Mouse (Mus musculus) MEL (cell line): ENCODE results near the gene Lbx2. TPM values are rescaled to one million over a fixed set of nuclear protein-coding genes. Genes with fewer than 3 reads are reported as not detected.

Experiments used
- DNase-seq: peaks from one replicate; pipeline ENCODE4 v3.0.0; 2011; ENCODE audit warnings: low read depth, low spot score
- H3K27ac ChIP-seq: 2 replicates; pipeline ENCODE4 v1.5.1; 2012; ENCODE audit warnings: low read depth, mild to moderate bottlenecking, control low read depth, low read length, moderate library complexity; ENCODE audit not compliant: control insufficient read depth
- H3K27me3 ChIP-seq, 2 experiments: fragments of 150-350 bp in 1 of 2; sonication (generic) in 1 of 2; 2 replicates each; pipeline ENCODE4 v1.6.1; 2012; ENCODE audit warnings: low read length in 2 of 2, mild to moderate bottlenecking in 2 of 2, improper control_type of control experiment in 1 of 2, moderate library complexity in 1 of 2; ENCODE audit not compliant: insufficient read depth in 2 of 2, control insufficient read depth in 1 of 2
- H3K36me3 ChIP-seq, 2 experiments: 2 replicates each; pipeline ENCODE4 v1.6.1; 2012 to 2014; ENCODE audit warnings: low read length in 2 of 2, improper control_type of control experiment in 1 of 2, inconsistent platforms in 1 of 2, mild to moderate bottlenecking in 1 of 2; ENCODE audit not compliant: insufficient read depth in 2 of 2, control insufficient read depth in 1 of 2
- H3K4me1 ChIP-seq, 2 experiments: fragments of 150-350 bp in 1 of 2; sonication (generic) in 1 of 2; 2 replicates each; pipeline ENCODE4 v1.6.1; 2012; ENCODE audit warnings: low read length in 2 of 2, improper control_type of control experiment in 1 of 2, mild to moderate bottlenecking in 1 of 2; ENCODE audit not compliant: insufficient read depth in 2 of 2, control insufficient read depth in 1 of 2
- H3K4me3 ChIP-seq, 2 experiments: fragments of 150-350 bp in 1 of 2; sonication (generic) in 1 of 2; 2 replicates each; pipeline ENCODE4 v1.5.1; 2012; ENCODE audit warnings: low read depth in 2 of 2, low read length in 2 of 2, mild to moderate bottlenecking in 2 of 2, moderate library complexity in 2 of 2, control low read depth in 1 of 2, improper control_type of control experiment in 1 of 2; ENCODE audit not compliant: control insufficient read depth in 1 of 2, insufficient read depth in 1 of 2
- H3K79me2 ChIP-seq: 2 replicates; pipeline ENCODE4 v1.6.1; 2012; ENCODE audit warnings: mild to moderate bottlenecking, low read length, moderate library complexity; ENCODE audit not compliant: control insufficient read depth, poor library complexity, insufficient read depth
- H3K9ac ChIP-seq: 2 replicates; pipeline ENCODE4 v1.6.1; 2012; ENCODE audit warnings: low read depth, mild to moderate bottlenecking, control low read depth, low read length, moderate library complexity; ENCODE audit not compliant: control insufficient read depth, poor library complexity, severe bottlenecking
- H3K9me3 ChIP-seq: fragments of 150-350 bp; sonication (generic); replicated peaks from 2 replicates; pipeline ENCODE4 v1.6.1; 2012; ENCODE audit warnings: mild to moderate bottlenecking, low read length, improper control_type of control experiment, moderate library complexity; ENCODE audit not compliant: insufficient read depth
- BHLHE40 ChIP-seq: IDR thresholded peaks from 2 replicates; pipeline ENCODE4 v1.6.1; 2012; ENCODE audit warnings: low read depth, mild to moderate bottlenecking, inconsistent platforms, low read length, improper control_type of control experiment, borderline replicate concordance
- CTCF ChIP-seq, 3 experiments: IDR thresholded peaks in 2 of 3; conservative IDR thresholded peaks in 1 of 3; 2 replicates each; pipeline ENCODE4 v1.5.1; 2011 to 2012; ENCODE audit warnings: low read length in 3 of 3, low read depth in 2 of 3, mild to moderate bottlenecking in 2 of 3, improper control_type of control experiment in 1 of 3, inconsistent platforms in 1 of 3, mixed read lengths in 1 of 3, moderate library complexity in 1 of 3; ENCODE audit not compliant: control insufficient read depth in 1 of 3, insufficient read depth in 1 of 3, poor library complexity in 1 of 3, severe bottlenecking in 1 of 3
- E2F4 ChIP-seq: IDR thresholded peaks from 2 replicates; pipeline ENCODE4 v1.6.1; 2011; ENCODE audit warnings: low read depth, low read length, improper control_type of control experiment, borderline replicate concordance
- ELF1 ChIP-seq: IDR thresholded peaks from 2 replicates; pipeline ENCODE4 v1.6.1; 2014; ENCODE audit warnings: low read depth, mild to moderate bottlenecking, inconsistent platforms, low read length, improper control_type of control experiment, moderate library complexity
- EP300 ChIP-seq, 2 experiments: IDR thresholded peaks; 2 replicates each; pipeline ENCODE4 v1.6.1; 2011; ENCODE audit warnings: improper control_type of control experiment in 2 of 2, low read length in 2 of 2, low read depth in 1 of 2, mild to moderate bottlenecking in 1 of 2
- GABPA ChIP-seq: IDR thresholded peaks from 2 replicates; pipeline ENCODE4 v1.6.1; 2012; ENCODE audit warnings: low read depth, mild to moderate bottlenecking, inconsistent platforms, low read length, improper control_type of control experiment, moderate library complexity
- GATA1 ChIP-seq: IDR thresholded peaks from 2 replicates; pipeline ENCODE4 v1.6.1; 2011; ENCODE audit warnings: low read depth, low read length, improper control_type of control experiment
- HCFC1 ChIP-seq: IDR thresholded peaks from 2 replicates; pipeline ENCODE4 v1.6.1; 2012; ENCODE audit warnings: low read depth, mild to moderate bottlenecking, inconsistent platforms, low read length, improper control_type of control experiment, moderate library complexity
- JUND ChIP-seq: IDR thresholded peaks from 2 replicates; pipeline ENCODE4 v1.6.1; 2011; ENCODE audit warnings: low read depth, mild to moderate bottlenecking, improper control_type of control experiment, low read length
- KAT2A ChIP-seq: conservative IDR thresholded peaks from 2 replicates; pipeline ENCODE4 v1.6.1; 2012; ENCODE audit warnings: low read depth, low read length, improper control_type of control experiment, inconsistent platforms
- MAFK ChIP-seq: IDR thresholded peaks from 2 replicates; pipeline ENCODE4 v1.6.1; 2011; ENCODE audit warnings: low read depth, mild to moderate bottlenecking, low read length, improper control_type of control experiment, borderline replicate concordance
- MAX ChIP-seq: IDR thresholded peaks from 2 replicates; pipeline ENCODE4 v1.6.1; 2011; ENCODE audit warnings: low read length, improper control_type of control experiment
- MAZ ChIP-seq: IDR thresholded peaks from 2 replicates; pipeline ENCODE4 v1.6.1; 2012; ENCODE audit warnings: low read depth, mild to moderate bottlenecking, inconsistent platforms, low read length, improper control_type of control experiment
- MXI1 ChIP-seq: IDR thresholded peaks from 2 replicates; pipeline ENCODE4 v1.6.1; 2011; ENCODE audit warnings: mild to moderate bottlenecking, low read depth, low read length, improper control_type of control experiment
- NELFE ChIP-seq: IDR thresholded peaks from 2 replicates; pipeline ENCODE4 v1.6.1; 2011; ENCODE audit warnings: low read depth, low read length, improper control_type of control experiment
- NRF1 ChIP-seq: IDR thresholded peaks from 2 replicates; pipeline ENCODE4 v1.6.1; 2014; ENCODE audit warnings: low read depth, mild to moderate bottlenecking, inconsistent platforms, low read length, improper control_type of control experiment, moderate library complexity; ENCODE audit not compliant: poor library complexity, insufficient read depth, severe bottlenecking
- POLR2A ChIP-seq, 2 experiments: IDR thresholded peaks; 2 replicates each; pipeline ENCODE4 v1.6.1; 2011 to 2012; ENCODE audit warnings: low read length in 2 of 2, mild to moderate bottlenecking in 2 of 2, control low read depth in 1 of 2, improper control_type of control experiment in 1 of 2, low read depth in 1 of 2, moderate library complexity in 1 of 2; ENCODE audit not compliant: control insufficient read depth in 1 of 2, insufficient read depth in 1 of 2, poor library complexity in 1 of 2
- POLR2AphosphoS5 ChIP-seq: IDR thresholded peaks from 2 replicates; pipeline ENCODE4 v1.6.1; 2012; ENCODE audit warnings: low read depth, borderline replicate concordance, mild to moderate bottlenecking, inconsistent platforms, low read length, moderate library complexity, mixed read lengths
- RAD21 ChIP-seq: IDR thresholded peaks from 2 replicates; pipeline ENCODE4 v1.6.1; 2011; ENCODE audit warnings: mild to moderate bottlenecking, low read depth, low read length, improper control_type of control experiment
- SIN3A ChIP-seq: IDR thresholded peaks from 2 replicates; pipeline ENCODE4 v1.6.1; 2012; ENCODE audit warnings: low read length, improper control_type of control experiment, inconsistent platforms
- SMC3 ChIP-seq: IDR thresholded peaks from 2 replicates; pipeline ENCODE4 v1.6.1; 2011; ENCODE audit warnings: low read depth, low read length, improper control_type of control experiment
- TAL1 ChIP-seq: IDR thresholded peaks from 2 replicates; pipeline ENCODE4 v1.6.1; 2012; ENCODE audit warnings: mild to moderate bottlenecking, inconsistent platforms, low read length, moderate library complexity, mixed read lengths
- TBP ChIP-seq: IDR thresholded peaks from 2 replicates; pipeline ENCODE4 v1.8.0; 2011; ENCODE audit warnings: low read depth, low read length, improper control_type of control experiment
- TCF12 ChIP-seq: IDR thresholded peaks from 2 replicates; pipeline ENCODE4 v1.6.1; 2014; ENCODE audit warnings: low read depth, mild to moderate bottlenecking, inconsistent platforms, low read length, improper control_type of control experiment, moderate library complexity
- UBTF ChIP-seq: IDR thresholded peaks from 2 replicates; pipeline ENCODE4 v1.6.1; 2012; ENCODE audit warnings: low read depth, mild to moderate bottlenecking, inconsistent platforms, low read length, improper control_type of control experiment, moderate library complexity, borderline replicate concordance; ENCODE audit not compliant: insufficient read depth
- USF2 ChIP-seq, 2 experiments: IDR thresholded peaks; 2 replicates each; pipeline ENCODE4 v1.6.1; 2011 to 2012; ENCODE audit warnings: improper control_type of control experiment in 2 of 2, low read length in 2 of 2, borderline replicate concordance in 1 of 2, inconsistent platforms in 1 of 2, low read depth in 1 of 2, mild to moderate bottlenecking in 1 of 2; ENCODE audit not compliant: insufficient read depth in 1 of 2
- ZC3H11A ChIP-seq: IDR thresholded peaks from 2 replicates; pipeline ENCODE4 v1.6.1; 2012; ENCODE audit warnings: low read depth, mild to moderate bottlenecking, inconsistent platforms, low read length, improper control_type of control experiment
- ZKSCAN1 ChIP-seq: IDR thresholded peaks from 2 replicates; pipeline ENCODE4 v1.6.1; 2012; ENCODE audit warnings: low read depth, mild to moderate bottlenecking, inconsistent platforms, low read length, improper control_type of control experiment, moderate library complexity
- ZMIZ1 ChIP-seq: IDR thresholded peaks from 2 replicates; pipeline ENCODE4 v1.6.1; 2012; ENCODE audit warnings: low read depth, mild to moderate bottlenecking, inconsistent platforms, low read length, improper control_type of control experiment, moderate library complexity
- ZNF384 ChIP-seq: IDR thresholded peaks from 2 replicates; pipeline ENCODE4 v1.6.1; 2012; ENCODE audit warnings: low read depth, mild to moderate bottlenecking, inconsistent platforms, low read length, improper control_type of control experiment
- polyA plus RNA-seq, 2 experiments: library from polyadenylated mRNA; stranded (reverse) in 1 of 2; unstranded in 1 of 2; fragments of >175 nt in 1 of 2; fragments of >200 nt in 1 of 2; gene quantifications; 2 replicates each; pipeline versions ENCODE4 v1.2.1 to v1.2.4; 2012; ENCODE audit warnings: low replicate concordance in 2 of 2, low read depth in 1 of 2; ENCODE audit not compliant: insufficient read length in 2 of 2, insufficient read depth in 1 of 2, missing spikeins in 1 of 2
- total RNA-seq: library from RNA; depleted of rRNA; stranded (reverse); fragments of 300-350 nt; gene quantifications from 2 replicates; pipeline ENCODE4 v1.2.3, GENCODE M21; 2012

Lbx2 gene
- total and polyA plus RNA-seq, 3 experiments = 0.58 to 0.85 TPM; not detected in 1

DNA sequence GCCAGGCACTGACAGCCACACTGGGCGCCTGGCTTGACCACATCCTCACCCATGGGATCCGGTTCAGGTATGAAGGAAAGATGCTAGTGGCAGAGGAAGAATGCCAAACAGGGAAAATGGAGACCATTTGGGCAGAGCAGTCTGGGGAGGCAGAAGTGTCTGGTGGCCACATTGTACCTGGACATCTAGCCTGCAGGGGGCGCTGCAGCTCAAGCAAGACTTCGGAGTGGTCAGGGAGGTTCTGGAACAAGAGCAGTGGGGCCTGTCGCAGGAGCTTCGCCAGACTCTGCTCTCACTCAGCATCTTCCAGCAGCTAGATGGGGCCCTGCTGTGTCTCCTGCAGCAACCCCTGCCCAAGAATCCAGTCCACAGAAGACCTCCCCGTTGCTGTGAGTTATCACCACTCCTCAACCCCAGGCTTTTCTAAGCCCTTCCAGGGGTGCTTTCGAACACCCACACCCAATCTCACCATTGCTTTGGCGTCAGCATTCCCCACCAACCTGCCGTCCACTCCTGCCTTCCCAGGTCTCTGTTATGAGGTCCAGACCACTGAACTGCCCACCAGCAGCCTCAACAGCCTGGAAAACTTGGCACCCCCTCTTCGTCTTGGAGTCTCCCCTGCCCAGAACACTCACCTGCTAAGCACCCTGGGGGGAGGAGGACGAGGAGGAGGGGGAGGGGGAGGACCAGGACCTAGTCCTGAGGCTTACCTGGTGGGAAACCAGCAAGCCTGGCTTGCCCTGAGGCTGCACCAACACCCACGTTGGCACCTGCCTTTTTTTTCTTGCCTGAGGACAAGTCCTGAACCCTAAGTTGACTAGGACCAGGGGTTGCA is 21.6 kb downstream of the Lbx2 start (continued):
- TF ChIP-seq CTCF (IDR thresholded peaks at IDR 0.05 in 2 of 3, conservative IDR thresholded peaks at IDR 0.05 in 1 of 3; ENCODE audit: control insufficient read depth in 1 of 3, insufficient read depth in 1 of 3, low read depth in 2 of 3, low read length in 3 of 3, poor library complexity in 1 of 3, severe bottlenecking in 1 of 3) (peak; percentile 85 to 94 (median 93)), NELFE (no peak), E2F4 (no peak), MAFK (no peak)

GRCm38 (mm10) chr6:83108762-83109668 is 22.8 kb downstream of the Lbx2 start, which contains the start of gene Mrpl53:
Gene Mrpl53, plus strand, starts transcription at chr6:83109040.
- Histone ChIP-seq H3K27me3 (no peaks in the 10 kb centered on the region), H3K79me2 (peaks cover 12% of the 10 kb centered on the region), H3K9ac (peak within 1 kb of the TSS; percentile 86), H3K36me3 (peaks cover 0 to 9% of the 10 kb centered on the region in 2 experiments; a peak in 3 of 4 replicates), H3K4me3 (peak within 1 kb of the TSS; percentile 79 to 93), H3K27ac (peak within 1 kb of the TSS; percentile 75), H3K4me1 (no peaks in the 10 kb centered on the region; a peak in 1 of 4 replicates), H3K9me3 (no peaks in the 10 kb centered on the region)
- DNase-seq = peak; percentile 84
- peak; percentile 95 for TF ChIP-seq HCFC1
- TF ChIP-seq ELF1 = peak; percentile 55; the same call in 1 of the 2 replicates
- no peak for TF ChIP-seq RAD21
- TF ChIP-seq E2F4 = no peak
- peak; percentile 53 for TF ChIP-seq TCF12
- no peak for TF ChIP-seq SMC3
- 0 out of 2 replicates have a peak, but pooled peaks have one; percentile 64 for TF ChIP-seq SIN3A
- 0 out of 2 replicates have a peak, but pooled peaks have one; percentile 39 for TF ChIP-seq MAX
- no peak for TF ChIP-seq ZMIZ1
- no peak for TF ChIP-seq GATA1
- no peak; the same call in 1 of the 2 replicates for TF ChIP-seq MXI1
- peak; percentile 67 for TF ChIP-seq TBP
- TF ChIP-seq TAL1 = no peak
- no peak for TF ChIP-seq ZC3H11A
- no peak for TF ChIP-seq BHLHE40
- TF ChIP-seq NELFE = peak; percentile 87
- no peak for TF ChIP-seq USF2 (IDR thresholded peaks at IDR 0.05; ENCODE audit: borderline replicate concordance in 1 of 2, insufficient read depth in 1 of 2, low read depth in 1 of 2, low read length in 2 of 2)
- peak; percentile 9 for TF ChIP-seq ZKSCAN1
- TF ChIP-seq MAFK = no peak
- 0 out of 2 replicates have a peak, but pooled peaks have one; percentile 86 for TF ChIP-seq UBTF
- TF ChIP-seq JUND = no peak
- no peak for TF ChIP-seq ZNF384
- peak; percentile 84; the same call in 1 of the 2 replicates for TF ChIP-seq POLR2AphosphoS5
- no peak for TF ChIP-seq GABPA
- no peak for TF ChIP-seq NRF1
- TF ChIP-seq MAZ = 0 out of 2 replicates have a peak, but pooled peaks have one; percentile 51
- no peak; the same call in 1 of the 2 replicates for TF ChIP-seq KAT2A
- peak; percentile 67 to 94; a peak in 3 of 4 replicates for TF ChIP-seq POLR2A (IDR thresholded peaks at IDR 0.05; ENCODE audit: control insufficient read depth in 1 of 2, insufficient read depth in 1 of 2, low read depth in 1 of 2, low read length in 2 of 2, poor library complexity in 1 of 2)
- no peak for TF ChIP-seq EP300 (IDR thresholded peaks at IDR 0.05; ENCODE audit: low read depth in 1 of 2, low read length in 2 of 2)
